Mouse (Mus musculus): ENCODE data around the gene Olfr633. TPM values are rescaled to one million over a fixed set of nuclear protein-coding genes. Genes with fewer than 3 reads are reported as not detected.

Olfr633 gene
- not detected for polyA plus RNA-seq (2017; shearing (Covaris generic))

GRCm38 (mm10) chr7:103944137-103944536, at the start of gene Olfr633:
Gene Olfr633 (plus strand): TSS chr7:103944437.

DNA sequence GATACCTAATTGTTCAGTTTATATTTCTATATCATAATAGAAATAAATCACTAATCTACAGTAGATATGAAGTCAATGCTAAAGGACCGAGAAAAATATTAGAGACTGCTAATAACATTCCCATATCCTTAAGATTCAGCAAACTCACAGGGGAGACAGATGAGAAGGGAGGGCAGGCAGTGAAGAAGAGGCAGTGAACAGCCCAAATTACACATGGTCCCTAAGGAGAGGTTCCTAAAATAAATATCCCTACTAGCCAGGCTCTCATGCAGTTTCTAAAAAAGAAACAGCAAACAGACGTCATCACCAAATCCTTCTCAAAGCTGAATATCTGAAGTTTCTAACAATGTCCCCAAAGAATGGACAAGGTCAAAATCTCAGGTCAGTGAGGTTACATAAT, 41.0 kb upstream of the Olfr633 start, which contains the start of gene Olfr65:
Gene Olfr65 (plus strand): TSS at position 301 of the 400 bp plus-strand sequence.

GRCm38 (mm10) chr7:103928525-103928924, 15.7 kb upstream of the Olfr633 start, which contains the start of gene Olfr631:
Gene Olfr631 (plus strand): TSS chr7:103928825.

GRCm38 (mm10) chr7:103934264-103934663, 10.0 kb upstream of the Olfr633 start, which contains the start of gene Olfr632:
Gene Olfr632 (plus strand): TSS chr7:103934347.

DNA sequence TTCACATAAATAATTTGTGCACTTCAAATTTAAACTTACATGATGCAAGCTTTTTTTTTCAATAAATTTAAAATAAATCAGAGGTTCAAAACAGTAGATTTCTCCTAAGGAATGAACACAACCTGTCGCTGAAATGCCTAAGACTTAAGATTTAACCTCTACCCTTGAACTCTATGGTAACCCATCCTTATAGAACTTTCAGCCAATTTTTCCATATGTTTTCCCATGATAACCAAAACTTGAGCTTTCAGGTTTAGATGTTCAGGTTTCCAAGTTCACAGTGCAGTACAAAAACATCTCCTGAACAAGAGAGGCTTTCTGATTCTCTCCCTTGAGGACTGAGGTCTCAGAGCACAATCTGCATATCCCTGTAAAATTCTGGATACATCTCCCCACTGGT, 26.6 kb downstream of the Olfr633 start, which contains the start of gene Olfr635:
Gene Olfr635 (plus strand): TSS at position 301 of the 400 bp plus-strand sequence.

DNA sequence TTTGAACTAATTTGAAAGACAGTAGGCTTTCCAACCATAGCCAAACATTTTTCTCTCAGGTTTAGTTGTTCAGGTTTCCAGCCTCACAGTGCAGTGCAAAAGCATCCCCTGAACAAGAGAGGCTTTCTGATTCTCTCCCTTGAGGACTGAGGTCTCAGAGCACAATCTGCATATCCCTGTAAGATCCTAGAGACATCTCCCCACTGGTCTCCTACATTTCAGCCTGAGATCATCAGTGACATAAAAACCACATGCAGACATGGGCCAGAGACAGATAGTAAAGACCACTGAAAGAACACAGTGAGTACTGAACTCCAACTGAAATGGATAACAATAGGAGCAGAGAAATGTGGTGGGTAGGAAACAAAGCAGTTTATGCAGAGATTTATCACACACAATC, 54.2 kb downstream of the Olfr633 start, which contains the start of gene Olfr638:
Gene Olfr638 (plus strand): TSS at position 301 of the 400 bp plus-strand sequence.

Other genes with a start within 250 kb of the Olfr633 start
- gene Olfr243, start 229.8 kb upstream of the Olfr633 start, polyA plus RNA-seq (2017; shearing (Covaris generic)), result not detected
- gene Olfr628, start 214.1 kb upstream of the Olfr633 start, polyA plus RNA-seq (2017; shearing (Covaris generic)), result not detected
- not detected for gene Olfr629, start 199.5 kb upstream of the Olfr633 start, polyA plus RNA-seq (2017; shearing (Covaris generic))
- gene Olfr630, start 187.1 kb upstream of the Olfr633 start, polyA plus RNA-seq (2017; shearing (Covaris generic)), result not detected
- 0.08 TPM for gene Olfr69, start 172.8 kb upstream of the Olfr633 start, polyA plus RNA-seq (2017; shearing (Covaris generic))
- not detected for gene Olfr68, start 164.7 kb upstream of the Olfr633 start, polyA plus RNA-seq (2017; shearing (Covaris generic))
- 0.05 TPM for gene Olfr67, start 152.6 kb upstream of the Olfr633 start, polyA plus RNA-seq (2017; shearing (Covaris generic))
- 32.1 TPM for gene Hbb-bt, start 130.4 kb upstream of the Olfr633 start, polyA plus RNA-seq (2017; shearing (Covaris generic))
- 155 TPM for gene Hbb-bs, start 116.3 kb upstream of the Olfr633 start, polyA plus RNA-seq (2017; shearing (Covaris generic))
- not detected for gene Hbb-bh2, start 103.9 kb upstream of the Olfr633 start, polyA plus RNA-seq (2017; shearing (Covaris generic))
- gene Hbb-bh1, start 101.3 kb upstream of the Olfr633 start, polyA plus RNA-seq (2017; shearing (Covaris generic)), result not detected
- gene Hbb-y, start 91.2 kb upstream of the Olfr633 start, polyA plus RNA-seq (2017; shearing (Covaris generic)), result not detected
- not detected for gene Olfr66, start 58.2 kb upstream of the Olfr633 start, polyA plus RNA-seq (2017; shearing (Covaris generic))
- 0.07 TPM for gene Olfr64, start 50.0 kb upstream of the Olfr633 start, polyA plus RNA-seq (2017; shearing (Covaris generic))
- not detected for gene Olfr65, start 41.0 kb upstream of the Olfr633 start, polyA plus RNA-seq (2017; shearing (Covaris generic))
- not detected for gene Olfr631, start 15.6 kb upstream of the Olfr633 start, polyA plus RNA-seq (2017; shearing (Covaris generic))
- gene Olfr632, start 10.1 kb upstream of the Olfr633 start, polyA plus RNA-seq (2017; shearing (Covaris generic)), result not detected
- gene Olfr635, start 26.7 kb downstream of the Olfr633 start, polyA plus RNA-seq (2017; shearing (Covaris generic)), result 0.02 TPM
- not detected for gene Olfr638, start 54.3 kb downstream of the Olfr633 start, polyA plus RNA-seq (2017; shearing (Covaris generic))
- gene Olfr639, start 72.9 kb downstream of the Olfr633 start, polyA plus RNA-seq (2017; shearing (Covaris generic)), result 0.02 TPM
- not detected for gene Olfr640, start 81.1 kb downstream of the Olfr633 start, polyA plus RNA-seq (2017; shearing (Covaris generic))
- not detected for gene Olfr641, start 91.0 kb downstream of the Olfr633 start, polyA plus RNA-seq (2017; shearing (Covaris generic))
- not detected for gene Olfr642, start 108.2 kb downstream of the Olfr633 start, polyA plus RNA-seq (2017; shearing (Covaris generic))
- not detected for gene 4930516K23Rik, start 117.0 kb downstream of the Olfr633 start, polyA plus RNA-seq (2017; shearing (Covaris generic))
- gene Olfr644, start 127.4 kb downstream of the Olfr633 start, polyA plus RNA-seq (2017; shearing (Covaris generic)), result not detected
- not detected for gene Olfr645, start 141.0 kb downstream of the Olfr633 start, polyA plus RNA-seq (2017; shearing (Covaris generic))
- gene Olfr646, start 160.4 kb downstream of the Olfr633 start, polyA plus RNA-seq (2017; shearing (Covaris generic)), result not detected
- not detected for gene Ubqln5, start 185.4 kb downstream of the Olfr633 start, polyA plus RNA-seq (2017; shearing (Covaris generic))
- not detected for gene Olfr643, start 193.0 kb downstream of the Olfr633 start, polyA plus RNA-seq (2017; shearing (Covaris generic))
- gene Ubqln3, start 198.8 kb downstream of the Olfr633 start, polyA plus RNA-seq (2017; shearing (Covaris generic)), result not detected
- not detected for gene Ubqlnl, start 206.1 kb downstream of the Olfr633 start, polyA plus RNA-seq (2017; shearing (Covaris generic))
- not detected for gene Olfm5, start 220.4 kb downstream of the Olfr633 start, polyA plus RNA-seq (2017; shearing (Covaris generic))
- 0.17 TPM for gene Olfr648, start 239.0 kb downstream of the Olfr633 start, polyA plus RNA-seq (2017; shearing (Covaris generic))

All from CD4-positive, CD25-positive, alpha-beta regulatory T cell (primary cell).